Mouse (Mus musculus): Measurements from ENCODE around the gene Gse1. TPM values are rescaled to one million over a fixed set of nuclear protein-coding genes. Genes with fewer than 3 reads are reported as not detected.

Gene Gse1
- polyA plus RNA-seq, 1 experiment from 2014 or later = 28.8 TPM

DNA sequence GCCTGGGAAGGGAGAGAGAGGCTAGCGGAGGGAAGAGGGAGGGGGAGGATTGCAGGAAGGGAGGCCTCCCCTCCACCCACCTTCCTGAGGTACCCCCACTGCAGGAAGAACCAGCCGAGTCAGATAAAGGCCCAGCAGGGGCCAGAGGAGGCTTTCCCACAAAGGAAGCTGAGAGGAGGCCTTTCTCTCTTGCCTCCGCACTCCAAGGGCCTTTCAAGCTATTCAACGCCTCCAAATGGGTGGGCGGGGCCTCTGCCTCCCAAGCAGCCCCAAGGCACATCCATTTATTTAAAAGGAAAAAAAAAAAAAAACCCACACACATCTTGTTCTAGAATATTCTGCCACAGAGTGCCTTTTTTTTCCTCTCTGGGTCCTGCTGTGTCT, 106.6 kb downstream of the Gse1 start:
- peak overlapping the region; percentile 87 for H3K27ac ChIP-seq (replicated peaks)
- H3K4me3 ChIP-seq = no peak overlapping the region
- WGBS = 0% methylated on average over 5 of the region's 5 CpGs
- peak overlapping the region; percentile 39 for H3K9ac ChIP-seq (replicated peaks)
- peaks cover 20% of the 10 kb centered on the region for H3K27me3 ChIP-seq
- H3K4me2 ChIP-seq (replicated peaks) = peak overlapping the region; percentile 29; the same call in 1 of the 2 replicates
- H3K9me3 ChIP-seq = no peaks in the 10 kb centered on the region
- peaks cover 62% of the 10 kb centered on the region for H3K4me1 ChIP-seq
- ATAC-seq (ENCODE audit: low FRiP score, low read depth) = peak; percentile 55
- H3K36me3 ChIP-seq = no peaks in the 10 kb centered on the region

DNA sequence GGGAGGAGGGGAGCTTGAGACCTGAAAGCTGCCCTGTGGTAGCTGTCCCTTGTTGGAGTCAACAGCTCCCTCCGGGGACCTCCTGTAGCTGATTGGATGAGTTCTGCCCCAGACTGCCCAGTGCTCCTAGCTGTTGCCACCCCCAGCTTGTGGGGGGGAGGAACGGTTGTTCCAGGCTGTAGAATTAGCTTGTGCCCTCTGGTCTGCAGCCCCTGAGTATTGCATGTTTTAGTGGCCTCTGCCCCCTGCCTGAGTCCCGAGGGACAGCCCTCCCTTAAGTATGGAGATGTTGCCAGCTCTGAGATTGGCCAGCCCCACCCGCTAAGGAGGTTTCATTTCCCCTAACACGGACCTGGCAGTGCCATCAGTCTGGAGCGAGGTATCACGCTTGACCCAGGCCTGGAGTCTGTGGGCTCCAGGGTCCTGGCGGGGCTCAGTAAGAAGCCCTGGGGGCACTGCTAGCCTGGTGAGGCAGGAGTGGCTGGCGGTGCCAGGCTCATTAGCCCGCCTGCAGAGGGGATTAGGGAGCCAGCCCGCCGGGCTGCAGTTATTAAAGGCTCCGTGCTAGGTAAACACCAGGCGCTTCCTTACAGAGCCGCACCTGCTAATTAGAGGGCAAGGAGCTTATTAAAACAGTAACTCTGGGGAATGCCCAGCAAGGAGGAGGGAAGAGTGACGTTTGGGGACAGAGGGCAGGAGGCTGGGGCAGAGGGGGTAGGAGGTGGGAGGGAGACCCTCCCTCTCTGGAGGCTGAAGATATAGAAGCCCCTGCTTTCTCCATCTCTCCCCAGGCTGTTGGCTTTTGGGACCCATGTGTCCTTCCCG, 107.2 kb downstream of the Gse1 start:
- H3K9ac ChIP-seq (replicated peaks) = peak overlapping the region; percentile 39
- under 1% methylated on average over 17 of the region's 17 CpGs for WGBS
- peak overlapping the region; percentile 87 for H3K27ac ChIP-seq (replicated peaks)
- H3K27me3 ChIP-seq = peaks cover 20% of the 10 kb centered on the region
- ATAC-seq (ENCODE audit: low FRiP score, low read depth) = peak; percentile 74
- H3K9me3 ChIP-seq = no peaks in the 10 kb centered on the region
- H3K4me2 ChIP-seq (replicated peaks) = peak overlapping the region; percentile 29
- H3K4me1 ChIP-seq = peaks cover 68% of the 10 kb centered on the region
- H3K36me3 ChIP-seq = no peaks in the 10 kb centered on the region
- no peak overlapping the region for H3K4me3 ChIP-seq

DNA sequence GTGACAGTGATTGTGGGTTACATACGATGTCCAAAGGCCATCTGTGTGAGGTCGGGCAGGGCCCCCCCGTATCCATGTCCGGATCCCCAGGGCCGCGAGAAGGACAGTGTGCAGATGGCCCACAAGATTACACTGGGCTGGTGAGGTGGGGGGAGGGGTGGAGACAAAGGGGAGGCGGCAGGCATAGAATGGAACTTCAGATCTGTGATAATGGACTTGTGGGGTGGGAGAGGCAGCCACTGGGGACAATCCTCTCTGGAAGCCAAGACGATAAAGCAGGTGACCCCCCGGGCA, 107.8 kb downstream of the Gse1 start:
- peak; percentile 64 for ATAC-seq (ENCODE audit: low FRiP score, low read depth)
- no peaks in the 10 kb centered on the region for H3K36me3 ChIP-seq
- H3K27me3 ChIP-seq = peaks cover 19% of the 10 kb centered on the region
- peak overlapping the region; percentile 87 for H3K27ac ChIP-seq (replicated peaks)
- WGBS = 1% methylated on average over 9 of the region's 9 CpGs
- H3K4me2 ChIP-seq (replicated peaks) = peak overlapping the region; percentile 29
- no peaks in the 10 kb centered on the region for H3K9me3 ChIP-seq
- H3K4me3 ChIP-seq = no peak overlapping the region
- H3K9ac ChIP-seq (replicated peaks) = peak overlapping the region; percentile 32; the same call in 1 of the 2 replicates
- peaks cover 74% of the 10 kb centered on the region for H3K4me1 ChIP-seq

DNA sequence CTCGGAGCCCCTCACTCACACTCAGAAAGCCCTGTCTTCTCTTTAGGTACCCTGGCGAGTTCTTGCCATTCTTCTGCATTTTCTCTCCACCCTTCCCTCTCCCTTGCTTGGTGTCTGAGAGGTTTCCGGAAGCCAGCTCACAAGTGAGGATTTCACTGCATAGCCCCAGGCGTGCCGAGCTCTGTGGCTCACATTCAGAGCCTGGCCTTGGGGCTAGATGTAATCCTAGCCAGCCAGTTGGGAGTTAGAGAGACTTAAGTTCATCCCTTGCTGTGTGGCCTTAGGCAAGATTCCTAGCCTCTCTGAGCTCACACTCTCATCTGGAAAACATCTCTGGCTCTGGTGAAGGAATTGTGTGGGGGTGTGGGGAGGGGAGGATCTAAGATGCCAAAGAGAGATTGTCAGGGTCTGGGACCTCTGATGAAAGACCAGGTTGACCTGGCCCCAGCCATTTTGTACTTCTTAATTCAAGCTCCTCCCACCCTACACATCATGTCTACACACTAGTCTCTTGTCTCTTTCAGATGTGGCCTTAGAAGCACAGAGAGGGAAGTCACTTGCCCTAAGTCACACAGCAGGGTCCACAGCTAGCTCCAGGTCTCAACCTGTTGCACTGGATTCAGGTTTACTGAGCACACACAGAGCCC, 108.8 kb downstream of the Gse1 start:
- Histone ChIP-seq H3K36me3 (no peaks in the 10 kb centered on the region), H3K4me3 (no peak overlapping the region), H3K27ac (replicated peaks) (peak overlapping the region; percentile 87), H3K27me3 (peaks cover 10% of the 10 kb centered on the region; the same call in 1 of the 2 replicates), H3K4me1 (peaks cover 81% of the 10 kb centered on the region), H3K4me2 (replicated peaks) (no peak overlapping the region), H3K9ac (replicated peaks) (no peak overlapping the region), H3K9me3 (no peaks in the 10 kb centered on the region)
- ATAC-seq (ENCODE audit: low FRiP score, low read depth) = no peak
- WGBS = 38% methylated on average over 5 of the region's 5 CpGs

DNA sequence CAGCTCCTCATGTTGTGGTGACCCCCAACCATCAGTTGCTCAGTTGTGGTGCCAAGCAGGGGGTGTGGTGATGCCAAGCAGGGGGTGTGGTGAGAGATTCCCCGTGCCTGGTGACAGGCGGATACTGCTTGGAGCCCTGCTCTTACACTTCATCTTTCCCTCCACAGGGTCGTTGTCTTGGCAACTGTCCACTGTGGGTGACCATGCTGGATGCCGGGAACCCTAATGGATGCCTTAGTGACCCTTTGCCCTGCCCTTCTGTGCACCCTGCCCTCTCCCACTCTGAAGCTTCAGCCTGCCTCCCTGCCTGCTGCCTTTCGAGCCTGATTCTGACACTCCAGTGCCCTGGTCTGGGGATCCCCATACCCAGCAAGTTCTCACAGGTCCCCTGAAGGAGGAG, 109.4 kb downstream of the Gse1 start:
- H3K36me3 ChIP-seq = no peaks in the 10 kb centered on the region
- 38% methylated on average over 5 of the region's 5 CpGs for WGBS
- no peak overlapping the region for H3K4me2 ChIP-seq (replicated peaks)
- peaks cover 8% of the 10 kb centered on the region; the same call in 1 of the 2 replicates for H3K27me3 ChIP-seq
- H3K9me3 ChIP-seq = no peaks in the 10 kb centered on the region
- no peak overlapping the region for H3K9ac ChIP-seq (replicated peaks)
- H3K4me3 ChIP-seq = no peak overlapping the region
- H3K4me1 ChIP-seq = peaks cover 79% of the 10 kb centered on the region
- no peak for ATAC-seq (ENCODE audit: low FRiP score, low read depth)
- H3K27ac ChIP-seq (replicated peaks) = no peak overlapping the region

DNA sequence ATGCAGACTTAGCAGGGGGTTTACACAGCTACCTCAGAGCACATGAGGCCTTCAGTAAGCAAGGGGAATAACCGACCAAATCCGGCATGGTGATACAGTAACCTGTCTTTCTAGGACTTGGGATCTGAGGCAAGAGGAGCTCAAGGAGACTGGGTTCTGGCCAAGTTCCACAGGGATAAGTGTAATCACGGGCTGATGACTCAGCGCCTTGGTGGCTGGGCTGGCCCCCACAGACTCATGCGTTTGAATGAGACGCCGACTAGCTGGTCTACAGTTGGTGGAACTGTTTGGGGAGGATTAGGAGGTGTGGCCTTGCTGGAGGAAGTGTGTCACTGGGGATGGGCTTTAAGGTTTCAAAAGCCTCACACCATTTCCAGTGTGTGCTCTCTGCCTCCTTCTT, 110.4 kb downstream of the Gse1 start:
- no peaks in the 10 kb centered on the region for H3K36me3 ChIP-seq
- H3K27me3 ChIP-seq = peaks cover 8% of the 10 kb centered on the region; the same call in 1 of the 2 replicates

DNA sequence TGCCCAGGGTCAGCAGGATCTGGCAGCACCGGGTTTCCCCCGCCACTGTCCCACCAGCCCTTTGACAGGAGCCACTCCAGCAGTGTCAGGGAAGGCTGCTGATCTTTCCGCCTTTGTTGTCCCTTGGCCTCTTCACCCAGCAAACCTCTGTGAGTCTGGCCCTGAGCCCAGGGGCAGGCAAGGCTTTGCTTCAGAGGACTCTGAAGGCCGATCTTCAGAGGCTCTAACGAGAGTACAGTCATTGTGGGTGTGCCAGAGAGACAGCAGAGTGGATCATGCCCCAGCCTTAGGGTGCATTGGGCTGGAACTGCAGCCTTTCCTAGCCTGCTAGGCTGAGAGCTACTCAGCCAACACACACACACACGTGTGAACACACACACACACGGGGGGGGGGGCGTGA, 111.5 kb downstream of the Gse1 start:
- H3K36me3 ChIP-seq = no peaks in the 10 kb centered on the region
- H3K4me1 ChIP-seq = peaks cover 86% of the 10 kb centered on the region
- 49% methylated on average over 8 of the region's 8 CpGs for WGBS
- H3K27ac ChIP-seq (replicated peaks) = peak overlapping the region; percentile 61
- H3K4me2 ChIP-seq (replicated peaks) = no peak overlapping the region
- H3K9ac ChIP-seq (replicated peaks) = no peak overlapping the region
- ATAC-seq (ENCODE audit: low FRiP score, low read depth) = no peak
- H3K27me3 ChIP-seq = peaks cover 8% of the 10 kb centered on the region; the same call in 1 of the 2 replicates
- H3K9me3 ChIP-seq = no peaks in the 10 kb centered on the region
- no peak overlapping the region for H3K4me3 ChIP-seq

More for the DNA sequence above, 110.4 kb downstream of the Gse1 start:
- Histone ChIP-seq H3K4me2 (replicated peaks) (no peak overlapping the region), H3K27ac (replicated peaks) (no peak overlapping the region), H3K4me3 (no peak overlapping the region), H3K9ac (replicated peaks) (no peak overlapping the region), H3K9me3 (no peaks in the 10 kb centered on the region), H3K4me1 (peaks cover 84% of the 10 kb centered on the region)
- WGBS = 92% methylated on average over 7 of the region's 7 CpGs
- no peak for ATAC-seq (ENCODE audit: low FRiP score, low read depth)

DNA sequence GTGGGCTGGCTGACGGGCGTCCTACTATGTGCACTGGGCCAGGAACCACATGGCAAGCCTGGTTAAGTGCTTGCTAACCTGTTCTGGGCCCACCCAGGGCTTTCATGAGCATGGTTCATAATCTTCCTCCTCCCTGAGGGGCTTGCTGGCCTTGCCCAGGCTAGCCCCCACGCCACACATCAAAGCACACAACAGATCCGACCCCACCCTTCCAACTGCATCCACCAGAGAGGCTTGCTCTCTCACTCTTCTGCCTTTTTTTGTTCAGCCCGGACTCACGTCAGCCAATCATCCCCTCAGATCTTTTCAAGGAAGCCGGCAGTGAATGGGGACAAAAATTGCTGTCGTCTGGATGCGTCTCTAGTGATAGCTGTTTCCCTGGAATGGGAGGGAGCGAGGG, 112.9 kb downstream of the Gse1 start:
- Histone ChIP-seq H3K4me3 (no peak overlapping the region), H3K4me1 (peaks cover 82% of the 10 kb centered on the region), H3K36me3 (no peaks in the 10 kb centered on the region), H3K9ac (replicated peaks) (no peak overlapping the region), H3K27me3 (peaks cover 13% of the 10 kb centered on the region; the same call in 1 of the 2 replicates), H3K27ac (replicated peaks) (peak overlapping the region; percentile 17), H3K4me2 (replicated peaks) (no peak overlapping the region), H3K9me3 (no peaks in the 10 kb centered on the region)
- 41% methylated on average over 10 of the region's 10 CpGs for WGBS
- ATAC-seq (ENCODE audit: low FRiP score, low read depth) = no peak

DNA sequence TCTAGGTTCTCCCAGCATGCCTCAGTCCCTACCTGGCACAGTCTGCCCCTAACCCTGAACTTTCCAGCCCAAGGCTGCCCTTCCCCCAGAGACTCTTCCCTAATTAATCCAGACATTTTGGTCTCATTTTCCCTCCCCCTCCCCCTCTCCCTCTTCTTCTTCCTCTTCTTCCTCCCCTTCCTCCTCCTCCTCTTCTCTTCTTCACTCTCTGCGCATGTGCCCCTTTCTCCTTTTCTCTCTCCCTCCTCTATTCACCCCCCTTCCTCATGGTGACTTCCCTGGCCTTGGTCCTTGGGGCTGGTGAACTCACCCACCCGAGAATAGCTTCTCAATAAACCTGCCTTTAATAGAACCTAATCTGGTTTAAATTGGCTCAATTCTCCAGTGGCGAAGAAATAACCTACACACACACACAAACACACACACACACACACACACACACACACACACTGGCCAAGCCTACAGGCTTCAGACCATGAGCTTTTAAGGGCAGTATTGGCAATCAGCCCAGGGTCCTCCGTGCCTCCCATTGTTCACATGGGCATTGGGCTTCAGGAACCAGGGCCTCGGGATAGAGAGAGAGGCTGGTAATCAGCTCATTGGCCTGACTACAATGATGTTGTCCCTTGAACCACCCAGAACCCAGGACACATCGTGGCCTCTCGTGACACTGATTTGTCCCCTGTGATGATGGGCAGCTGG, 114.7 kb downstream of the Gse1 start:
- Histone ChIP-seq H3K27me3 (peaks cover 22% of the 10 kb centered on the region), H3K4me2 (replicated peaks) (no peak overlapping the region), H3K9me3 (no peaks in the 10 kb centered on the region), H3K4me3 (no peak overlapping the region), H3K36me3 (no peaks in the 10 kb centered on the region), H3K4me1 (peaks cover 83% of the 10 kb centered on the region), H3K27ac (replicated peaks) (peak overlapping the region; percentile 74), H3K9ac (replicated peaks) (no peak overlapping the region)
- WGBS = 60% methylated on average over 7 of the region's 7 CpGs
- no peak for ATAC-seq (ENCODE audit: low FRiP score, low read depth)

DNA sequence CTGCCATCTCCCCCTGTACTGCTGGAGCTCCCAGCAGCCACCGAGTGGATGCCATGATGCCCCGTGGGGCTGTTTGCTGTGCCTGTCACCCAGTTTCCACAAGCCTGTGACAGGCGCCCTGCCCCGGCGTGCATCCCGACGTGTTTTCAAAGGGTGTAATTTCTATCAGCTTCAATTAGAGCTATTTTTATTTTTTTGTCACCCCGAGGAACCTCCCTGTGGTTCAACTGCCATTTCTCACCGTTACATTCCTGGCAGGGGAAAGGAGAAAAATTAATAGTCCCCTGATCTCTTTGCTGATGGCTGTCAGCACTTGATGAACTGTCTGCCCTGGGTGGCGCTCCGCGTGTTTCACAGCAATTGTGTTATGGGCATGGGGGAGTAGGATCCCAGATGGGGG, 115.3 kb downstream of the Gse1 start:
- H3K27me3 ChIP-seq = peaks cover 22% of the 10 kb centered on the region
- peaks cover 89% of the 10 kb centered on the region for H3K4me1 ChIP-seq
- no peaks in the 10 kb centered on the region for H3K9me3 ChIP-seq
- no peak overlapping the region for H3K9ac ChIP-seq (replicated peaks)
- H3K4me2 ChIP-seq (replicated peaks) = no peak overlapping the region
- 82% methylated on average over 12 of the region's 12 CpGs for WGBS
- no peak for ATAC-seq (ENCODE audit: low FRiP score, low read depth)
- no peaks in the 10 kb centered on the region for H3K36me3 ChIP-seq
- no peak overlapping the region for H3K4me3 ChIP-seq
- H3K27ac ChIP-seq (replicated peaks) = peak overlapping the region; percentile 74

DNA sequence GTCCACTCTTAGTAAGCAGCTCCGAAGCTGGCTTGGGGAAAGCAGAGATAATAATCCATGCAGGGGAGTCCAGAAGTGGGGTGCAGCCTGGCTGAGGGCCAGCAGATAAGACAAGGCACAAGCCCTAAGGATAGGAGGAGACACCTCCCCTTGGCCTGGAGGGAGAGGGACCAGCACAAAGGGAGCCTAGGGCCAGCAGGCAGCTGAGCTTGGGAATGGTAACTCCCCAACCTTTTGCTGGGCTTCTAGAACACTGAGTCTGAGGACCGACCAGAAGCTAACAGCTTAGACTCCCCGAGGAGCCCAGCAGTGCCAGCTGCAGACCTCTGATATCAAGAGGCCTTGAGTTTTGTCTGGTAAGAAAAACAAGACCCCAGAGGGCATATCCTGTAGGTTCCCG, 115.9 kb downstream of the Gse1 start:
- no peak overlapping the region for H3K4me2 ChIP-seq (replicated peaks)
- peak overlapping the region; percentile 74 for H3K27ac ChIP-seq (replicated peaks)
- no peaks in the 10 kb centered on the region for H3K36me3 ChIP-seq
- peaks cover 94% of the 10 kb centered on the region for H3K4me1 ChIP-seq
- no peaks in the 10 kb centered on the region for H3K9me3 ChIP-seq
- no peak for ATAC-seq (ENCODE audit: low FRiP score, low read depth)
- no peak overlapping the region for H3K4me3 ChIP-seq
- H3K9ac ChIP-seq (replicated peaks) = 0 out of 2 replicates have a peak overlapping the region, but pooled peaks have one; percentile 17
- peaks cover 22% of the 10 kb centered on the region for H3K27me3 ChIP-seq
- 25% methylated on average over 4 of the region's 4 CpGs for WGBS

DNA sequence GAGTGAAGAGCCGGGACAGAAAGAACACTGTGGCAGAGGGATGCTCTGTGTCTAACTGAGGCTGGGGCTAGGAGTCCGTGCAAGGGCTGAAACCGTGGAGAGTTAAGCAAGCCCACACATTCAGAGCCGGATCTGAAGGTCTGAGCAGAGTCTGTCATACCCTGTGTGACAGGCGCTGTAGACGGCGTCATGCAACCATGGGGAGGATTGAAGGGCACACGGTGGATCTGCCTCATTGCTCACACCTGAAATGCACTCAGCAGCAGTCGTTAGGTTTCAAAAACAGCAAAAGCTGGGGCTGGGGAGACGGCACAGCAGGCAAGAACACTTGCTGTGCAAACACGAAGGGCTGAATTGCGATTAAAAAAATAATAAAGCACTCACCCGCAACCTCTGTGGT, 116.3 kb downstream of the Gse1 start:
- Histone ChIP-seq H3K27me3 (peaks cover 22% of the 10 kb centered on the region), H3K4me2 (replicated peaks) (no peak overlapping the region), H3K4me3 (no peak overlapping the region), H3K9ac (replicated peaks) (0 out of 2 replicates have a peak overlapping the region, but pooled peaks have one; percentile 17), H3K9me3 (no peaks in the 10 kb centered on the region), H3K27ac (replicated peaks) (peak overlapping the region; percentile 74), H3K4me1 (peaks cover 94% of the 10 kb centered on the region), H3K36me3 (no peaks in the 10 kb centered on the region)
- ATAC-seq (ENCODE audit: low FRiP score, low read depth) = no peak
- WGBS = 23% methylated on average over 13 of the region's 13 CpGs

Measured in midbrain, embryonic 12.5 days (tissue).